Mouse (Mus musculus) CD4-positive, CD25-positive, alpha-beta regulatory T cell, adult 4 months (primary cell): ENCODE results near the gene Sec14l3. TPM values are rescaled to one million over a fixed set of nuclear protein-coding genes. Genes with fewer than 3 reads are reported as not detected.

Experiments
- polyA plus RNA-seq, 2 experiments: library from polyadenylated mRNA; unstranded; fragments of 100-300 nt; shearing (Covaris generic); gene quantifications; one replicate each; pipeline ENCODE4 v1.2.1; 2017

The Sec14l3 gene
- polyA plus RNA-seq, 2 experiments from 2014 or later = not detected

Other genes with a start within 250 kb of the Sec14l3 start
- not detected for gene Osbp2, start 200.9 kb upstream of the Sec14l3 start, polyA plus RNA-seq
- gene 4921536K21Rik, start 169.7 kb upstream of the Sec14l3 start, polyA plus RNA-seq = not detected
- gene Dusp18, start 169.6 kb upstream of the Sec14l3 start, polyA plus RNA-seq = under 1 TPM; 0.36 to 0.63 TPM
- gene Slc35e4, start 150.2 kb upstream of the Sec14l3 start, polyA plus RNA-seq = 1 to 10 TPM in 1 of 2 experiments, under 1 TPM in 1; 0.75 to 2.2 TPM
- 10 to 100 TPM; 28.0 to 31.2 TPM for gene Tcn2, start 132.7 kb upstream of the Sec14l3 start, polyA plus RNA-seq
- gene Pes1, start 100.9 kb upstream of the Sec14l3 start, polyA plus RNA-seq = 100 to 1,000 TPM in 1 of 2 experiments, 10 to 100 TPM in 1; 82.0 to 111 TPM
- gene 4930556J24Rik, start 88.1 kb upstream of the Sec14l3 start, polyA plus RNA-seq = not detected
- not detected for gene Gal3st1, start 81.2 kb upstream of the Sec14l3 start, polyA plus RNA-seq
- not detected for gene Sec14l4, start 33.4 kb upstream of the Sec14l3 start, polyA plus RNA-seq
- 1 to 10 TPM; 1.2 to 1.8 TPM for gene Mtfp1, start 30.6 kb downstream of the Sec14l3 start, polyA plus RNA-seq
- 1 to 10 TPM in 1 of 2 experiments, under 1 TPM in 1; 0.71 to 3.8 TPM for gene Sec14l2, start 58.6 kb downstream of the Sec14l3 start, polyA plus RNA-seq
- gene Rnf215, start 70.4 kb downstream of the Sec14l3 start, polyA plus RNA-seq = 10 to 100 TPM in 1 of 2 experiments, 1 to 10 TPM in 1; 7.3 to 11.2 TPM
- gene Ccdc157, start 95.5 kb downstream of the Sec14l3 start, polyA plus RNA-seq = 1 to 10 TPM; 2.7 to 3.0 TPM
- 10 to 100 TPM; 57.5 to 68.2 TPM for gene Sf3a1, start 95.5 kb downstream of the Sec14l3 start, polyA plus RNA-seq
- 10 to 100 TPM; 23.0 to 30.6 TPM for gene Tbc1d10a, start 121.9 kb downstream of the Sec14l3 start, polyA plus RNA-seq
- gene Castor1, start 153.4 kb downstream of the Sec14l3 start, polyA plus RNA-seq = 10 to 100 TPM; 32.3 to 51.9 TPM
- gene Osm, start 171.6 kb downstream of the Sec14l3 start, polyA plus RNA-seq = 10 to 100 TPM; 18.6 to 22.8 TPM
- 1 to 10 TPM; 1.8 to 2.7 TPM for gene Lif, start 192.7 kb downstream of the Sec14l3 start, polyA plus RNA-seq